Mouse (Mus musculus) lung, postnatal 0 days (tissue): ENCODE results near the gene Ramp1.

ENCODE experiments used
- CTCF ChIP-seq: IDR thresholded peaks from 2 replicates; pipeline ENCODE4 v1.5.1; 2016; ENCODE audit warnings: antibody characterized with exemption, mild to moderate bottlenecking
- EP300 ChIP-seq: IDR thresholded peaks from 2 replicates; pipeline ENCODE4 v1.6.1; 2016; ENCODE audit warnings: antibody characterized with exemption, mild to moderate bottlenecking, control low read depth

DNA sequence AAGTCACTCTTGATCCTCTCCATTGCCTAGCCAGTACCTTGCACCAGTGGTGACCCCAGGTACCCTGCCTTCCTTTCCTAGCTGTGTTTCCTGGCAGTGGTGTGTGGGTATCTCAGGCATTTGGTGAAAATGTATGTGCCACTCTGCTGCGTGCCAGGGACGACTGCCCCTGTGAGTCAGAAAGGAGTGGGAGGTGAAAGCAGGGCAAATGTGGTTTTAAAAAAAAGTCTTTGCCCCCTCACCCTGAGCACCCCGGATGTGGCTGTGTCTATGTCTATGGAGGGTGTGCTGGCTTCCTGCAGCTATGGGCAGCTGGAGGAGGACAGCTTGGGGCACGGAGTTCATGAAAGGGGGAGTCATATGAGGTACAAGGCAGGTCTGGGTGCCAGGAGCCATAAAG is 13.6 kb downstream of the Ramp1 start:
- no peak for TF ChIP-seq CTCF
- no peak for TF ChIP-seq EP300
